Mouse (Mus musculus): ENCODE results near the gene Sem1. TPM values are rescaled to one million over a fixed set of nuclear protein-coding genes. Genes with fewer than 3 reads are reported as not detected.
"Not testable (repeated sequence)": the region's sequence is repeated elsewhere in the genome, so short reads cannot be mapped to it uniquely, and the experiment has no call there.

The Sem1 gene
- polyA plus RNA-seq, 1 experiment from 2014 or later = 251 TPM

DNA sequence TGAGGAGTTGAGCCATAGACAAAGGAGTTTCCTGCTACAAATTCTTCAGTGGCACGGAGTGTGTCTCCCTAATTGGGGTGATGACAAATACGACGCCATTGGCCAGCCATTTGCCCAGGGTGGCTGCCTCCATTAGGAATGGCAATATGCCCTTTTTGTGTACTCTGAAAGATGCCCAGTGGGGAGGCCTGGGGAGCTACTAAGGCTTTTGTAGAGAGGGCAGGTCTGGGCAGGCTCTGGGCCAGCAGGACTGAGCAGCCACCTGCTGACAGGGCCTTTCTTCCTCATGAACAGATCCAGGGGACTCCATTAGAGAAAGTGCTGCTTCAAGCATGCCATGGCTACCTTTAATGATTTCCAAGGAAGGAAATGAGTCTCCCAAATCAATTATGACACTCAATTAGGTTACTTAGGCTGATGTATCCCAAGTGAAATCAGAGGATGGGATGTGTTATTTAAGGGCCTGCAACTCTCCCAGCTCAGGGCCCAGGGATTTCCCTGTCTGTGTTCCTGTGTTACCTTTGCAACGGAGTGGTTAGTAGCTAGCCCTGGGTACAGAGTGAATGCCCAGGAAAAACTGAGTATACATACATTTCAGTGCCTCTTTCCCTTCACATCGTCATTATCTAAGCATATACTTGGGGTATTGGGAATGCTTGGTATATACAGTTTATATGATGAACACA, 41.5 kb downstream of the Sem1 start:
- WGBS = 36% methylated on average over 5 of the region's 5 CpGs
- Histone ChIP-seq H3K4me1 (ENCODE audit: control insufficient read depth, insufficient read depth, low read length) (no peaks in the 10 kb centered on the region), H3K36me3 (ENCODE audit: control insufficient read depth, insufficient read depth, low read length) (no peaks in the 10 kb centered on the region), H3K27me3 (ENCODE audit: control insufficient read depth, insufficient read depth, low read length) (no peaks in the 10 kb centered on the region), H3K27ac (ENCODE audit: low read depth, low read length) (no peak overlapping the region), H3K4me3 (ENCODE audit: low read depth, low read length) (no peak overlapping the region), H3K9me3 (ENCODE audit: control insufficient read depth, low read length) (no peaks in the 10 kb centered on the region), H3K4me2 (no peak overlapping the region), H3K9ac (ENCODE audit: low read length) (no peak overlapping the region)
- ATAC-seq (ENCODE audit: low FRiP score) = no peak
- DNase-seq (ENCODE audit: low spot score, missing footprints) = no peak

DNA sequence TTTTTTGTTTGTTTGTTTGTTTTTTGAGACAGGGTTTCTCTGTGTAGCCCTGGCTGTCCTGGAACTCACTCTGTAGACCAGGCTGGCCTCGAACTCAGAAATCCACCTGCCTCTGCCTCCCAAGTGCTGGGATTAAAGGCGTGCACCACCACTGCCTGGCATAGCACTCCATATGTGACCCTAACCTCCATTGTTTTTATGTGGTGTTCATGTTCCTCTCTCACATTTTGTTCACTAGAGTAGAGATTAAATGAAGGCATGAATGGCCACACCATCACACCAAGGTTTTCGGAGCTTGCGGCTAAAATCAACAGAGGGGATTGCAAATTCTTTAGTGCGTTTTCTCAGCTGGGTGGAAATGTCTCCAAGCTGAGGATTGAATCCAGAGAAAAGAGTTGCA, 42.1 kb downstream of the Sem1 start:
- not testable (repeated sequence) for H3K27me3 ChIP-seq (ENCODE audit: control insufficient read depth, insufficient read depth, low read length); H3K9ac ChIP-seq (ENCODE audit: low read length); H3K27ac ChIP-seq (ENCODE audit: low read depth, low read length); H3K9me3 ChIP-seq (ENCODE audit: control insufficient read depth, low read length); ATAC-seq (ENCODE audit: low FRiP score); H3K4me1 ChIP-seq (ENCODE audit: control insufficient read depth, insufficient read depth, low read length); H3K4me3 ChIP-seq (ENCODE audit: low read depth, low read length); H3K4me2 ChIP-seq; H3K36me3 ChIP-seq (ENCODE audit: control insufficient read depth, insufficient read depth, low read length); DNase-seq (ENCODE audit: low spot score, missing footprints)
- WGBS = 66% methylated on average over 4 of the region's 5 CpGs

All from midbrain, embryonic 11.5 days (tissue).